Mouse (Mus musculus) limb, embryonic 10.5 days (tissue): ENCODE data around the gene Dus3l. TPM values are rescaled to one million over a fixed set of nuclear protein-coding genes. Genes with fewer than 3 reads are reported as not detected.

Experiments used
- DNase-seq: peaks from one replicate; pipeline ENCODE4 v3.0.0-alpha.2; 2017; ENCODE audit warnings: low spot score
- H3K27ac ChIP-seq: fragments of 300-500 bp; sonication (generic); 2 replicates; pipeline ENCODE4 v1.5.1; 2016; ENCODE audit warnings: mild to moderate bottlenecking
- H3K27me3 ChIP-seq: fragments of 300-500 bp; sonication (generic); 2 replicates; pipeline ENCODE4 v1.6.1; 2016; ENCODE audit warnings: low read depth, mild to moderate bottlenecking; ENCODE audit not compliant: poor library complexity, severe bottlenecking
- H3K36me3 ChIP-seq: fragments of 300-500 bp; sonication (generic); 2 replicates; pipeline ENCODE4 v1.6.1; 2016; ENCODE audit warnings: mild to moderate bottlenecking, moderate library complexity
- H3K4me1 ChIP-seq: fragments of 300-500 bp; sonication (generic); 2 replicates; pipeline ENCODE4 v1.6.1; 2016
- H3K4me3 ChIP-seq: fragments of 300-500 bp; sonication (generic); 2 replicates; pipeline ENCODE4 v1.5.1; 2016; ENCODE audit warnings: mild to moderate bottlenecking, moderate library complexity
- H3K9me3 ChIP-seq: fragments of 300-500 bp; sonication (generic); replicated peaks from 2 replicates; pipeline ENCODE4 v1.6.1; 2016; ENCODE audit warnings: mild to moderate bottlenecking
- WGBS: fragments of 180-500 bp; shearing (Covaris S2); methylation state at CpG from one replicate; pipeline ENCODE4 v1.1.7; 2016; 5-methylcytosine and 5-hydroxymethylcytosine counted together
- polyA plus RNA-seq: library from polyadenylated mRNA; unstranded; fragments of >200 nt; fragmentation: Nextera tagmentation; extraction: Ambion mirVana; gene quantifications from 2 replicates; pipeline ENCODE4 v1.2.1, GENCODE M21; 2016

Dus3l gene
- polyA plus RNA-seq, 1 experiment from 2014 or later, result 46.0 TPM

- Histone ChIP-seq H3K4me1 (peaks cover 21% of the 10 kb centered on the region), H3K9me3 (no peaks in the 10 kb centered on the region), H3K4me3 (no peak overlapping the region), H3K27me3 (peaks cover 17% of the 10 kb centered on the region; the same call in 1 of the 2 replicates), H3K36me3 (no peaks in the 10 kb centered on the region), H3K27ac (no peak overlapping the region; the same call in 1 of the 2 replicates)
- DNase-seq, result peak; percentile 91
- 19% methylated on average over 24 of the region's 24 CpGs for WGBS
Measured at GRCm38 (mm10) chr17:56814316-56815056, 49.9 kb downstream of the Dus3l start.

GRCm38 (mm10) chr17:56815057-56815345, 50.4 kb downstream of the Dus3l start:
- no peaks in the 10 kb centered on the region for H3K9me3 ChIP-seq
- H3K27ac ChIP-seq, result no peak overlapping the region
- 77% methylated on average over 3 of the region's 3 CpGs for WGBS
- no peak for DNase-seq
- H3K4me1 ChIP-seq, result peaks cover 20% of the 10 kb centered on the region
- H3K27me3 ChIP-seq, result peaks cover 12% of the 10 kb centered on the region; the same call in 1 of the 2 replicates
- H3K36me3 ChIP-seq, result no peaks in the 10 kb centered on the region
- H3K4me3 ChIP-seq, result no peak overlapping the region

GRCm38 (mm10) chr17:56818067-56818636, 53.6 kb downstream of the Dus3l start:
- H3K27ac ChIP-seq, result no peak overlapping the region
- H3K9me3 ChIP-seq, result no peaks in the 10 kb centered on the region
- no peak for DNase-seq
- H3K36me3 ChIP-seq, result no peaks in the 10 kb centered on the region
- H3K4me1 ChIP-seq, result peaks cover 13% of the 10 kb centered on the region; the same call in 1 of the 2 replicates
- WGBS, result 27% methylated on average over 11 of the region's 11 CpGs
- 0 out of 2 replicates have a peak overlapping the region, but pooled peaks have one; percentile 21 for H3K4me3 ChIP-seq
- H3K27me3 ChIP-seq, result peaks cover 11% of the 10 kb centered on the region

- Histone ChIP-seq H3K9me3 (no peaks in the 10 kb centered on the region), H3K27me3 (peaks cover 6% of the 10 kb centered on the region; the same call in 1 of the 2 replicates), H3K27ac (no peak overlapping the region), H3K4me3 (no peak overlapping the region), H3K36me3 (no peaks in the 10 kb centered on the region), H3K4me1 (peaks cover 10% of the 10 kb centered on the region; the same call in 1 of the 2 replicates)
- WGBS, result 79% methylated on average over 6 of the region's 6 CpGs
- no peak for DNase-seq
Measured at GRCm38 (mm10) chr17:56819032-56819545, 54.5 kb downstream of the Dus3l start.

Other genes starting within 250 kb of the Dus3l start
- 0.58 and 1.3 TPM in 2 replicates for gene Gm20219, start 210.4 kb upstream of the Dus3l start, polyA plus RNA-seq
- gene Safb2, start 180.2 kb upstream of the Dus3l start, polyA plus RNA-seq, result 91.7 and 110 TPM in 2 replicates
- 161 and 183 TPM in 2 replicates for gene Safb, start 179.9 kb upstream of the Dus3l start, polyA plus RNA-seq
- 205 and 206 TPM in 2 replicates for gene 2410015M20Rik, start 155.0 kb upstream of the Dus3l start, polyA plus RNA-seq
- 1,560 and 1,788 TPM in 2 replicates for gene Rpl36, start 151.3 kb upstream of the Dus3l start, polyA plus RNA-seq
- gene Lonp1, start 137.9 kb upstream of the Dus3l start, polyA plus RNA-seq, result 67.7 and 73.2 TPM in 2 replicates
- 0.54 and 1.0 TPM in 2 replicates for gene Catsperd, start 136.6 kb upstream of the Dus3l start, polyA plus RNA-seq
- gene Ranbp3, start 91.5 kb upstream of the Dus3l start, polyA plus RNA-seq, result 148 TPM in 2 replicates
- gene Ndufa11, start 47.0 kb upstream of the Dus3l start, polyA plus RNA-seq, result 425 and 437 TPM in 2 replicates
- 12.8 and 15.5 TPM in 2 replicates for gene Vmac, start 46.7 kb upstream of the Dus3l start, polyA plus RNA-seq
- gene Nrtn, start 7.2 kb upstream of the Dus3l start, polyA plus RNA-seq, result 10.8 and 12.7 TPM in 2 replicates
- gene Prr22, start 5.5 kb downstream of the Dus3l start, polyA plus RNA-seq, result 1.5 and 2.2 TPM in 2 replicates
- gene Rfx2, start 66.3 kb downstream of the Dus3l start, polyA plus RNA-seq, result 3.2 and 4.5 TPM in 2 replicates
- not detected in 2 replicates for gene Acsbg2, start 109.7 kb downstream of the Dus3l start, polyA plus RNA-seq
- 0.50 and 0.73 TPM in 2 replicates for gene 1700061G19Rik, start 110.7 kb downstream of the Dus3l start, polyA plus RNA-seq
- gene Mllt1, start 170.7 kb downstream of the Dus3l start, polyA plus RNA-seq, result 79.0 and 90.2 TPM in 2 replicates
- gene Acer1, start 217.4 kb downstream of the Dus3l start, polyA plus RNA-seq, result not detected in 2 replicates
- gene Clpp, start 225.5 kb downstream of the Dus3l start, polyA plus RNA-seq, result 189 and 200 TPM in 2 replicates
- 44.2 and 44.9 TPM in 2 replicates for gene Alkbh7, start 232.6 kb downstream of the Dus3l start, polyA plus RNA-seq
- not detected in 2 replicates for gene Pspn, start 235.3 kb downstream of the Dus3l start, polyA plus RNA-seq
- 76.4 and 80.8 TPM in 2 replicates for gene Gtf2f1, start 246.5 kb downstream of the Dus3l start, polyA plus RNA-seq
- 0.20 and 0.45 TPM in 2 replicates for gene Gm17949, start 246.7 kb downstream of the Dus3l start, polyA plus RNA-seq